Mouse (Mus musculus): ENCODE measurements around the gene Ttc7.

DNA sequence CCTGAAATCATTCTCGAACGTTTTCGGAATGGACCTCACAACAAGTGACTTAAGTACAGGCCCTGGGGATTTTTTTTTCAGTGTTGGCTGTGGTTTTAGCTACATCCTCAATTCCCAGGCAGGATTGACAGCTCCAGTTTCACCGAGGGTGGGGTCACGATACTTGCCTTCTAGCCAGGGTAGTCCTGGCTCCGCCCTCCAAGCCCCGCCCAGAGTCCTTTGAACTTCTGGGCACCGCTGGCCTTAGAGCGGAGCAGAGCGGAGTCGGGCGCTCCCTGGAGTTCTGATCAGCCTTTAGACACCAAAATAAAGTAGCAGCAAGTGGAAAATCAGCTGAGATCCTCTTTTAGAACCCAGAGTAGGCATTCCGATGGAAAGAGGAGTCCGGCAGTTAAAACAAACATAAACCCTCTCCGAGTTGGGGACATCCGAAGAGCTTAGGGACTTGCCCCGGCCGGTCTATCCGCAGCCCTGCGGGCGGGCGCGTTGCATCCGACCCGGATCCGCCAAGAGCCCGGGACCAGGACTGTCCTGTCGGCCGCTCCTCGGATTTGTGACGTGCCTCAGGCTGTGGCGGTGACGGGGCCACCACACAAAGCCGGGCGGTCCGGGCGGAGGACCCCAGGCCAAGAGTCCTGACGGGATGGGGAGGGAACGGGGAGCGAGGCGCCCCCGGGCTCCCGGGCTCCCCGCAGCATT, 530 bp upstream of the Ttc7 start:
- TF ChIP-seq CTCF (IDR thresholded peaks at IDR 0.05; ENCODE audit: borderline replicate concordance, insufficient read depth, low read length), result no peak
- peak; percentile 79 for TF ChIP-seq POLR2A (IDR thresholded peaks at IDR 0.05; ENCODE audit: low read depth, low read length)

All from embryonic fibroblast, embryonic 13.5 days (primary cell).